Mouse (Mus musculus): ENCODE data around the gene Zfp282.

Zfp282 gene

DNA sequence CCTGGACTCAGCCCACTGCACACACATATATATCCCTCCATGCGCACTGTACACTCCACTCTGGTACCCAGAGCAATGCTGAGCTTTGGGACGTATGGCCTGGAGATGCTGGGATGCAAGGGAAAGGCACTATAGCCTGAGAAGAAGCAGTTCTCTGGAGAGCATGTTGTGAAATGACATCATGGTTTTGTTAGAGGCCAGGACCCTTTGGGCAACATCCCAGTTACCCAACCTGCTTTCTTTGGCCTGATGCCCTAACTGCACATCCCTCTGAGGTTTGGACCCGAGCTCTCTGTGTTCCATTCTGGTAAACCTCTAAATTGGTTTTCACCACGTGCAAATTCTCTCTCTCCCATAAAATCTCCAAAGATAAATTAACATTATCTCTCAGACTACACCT, 26.6 kb downstream of the Zfp282 start:
- no peak for DNase-seq

DNA sequence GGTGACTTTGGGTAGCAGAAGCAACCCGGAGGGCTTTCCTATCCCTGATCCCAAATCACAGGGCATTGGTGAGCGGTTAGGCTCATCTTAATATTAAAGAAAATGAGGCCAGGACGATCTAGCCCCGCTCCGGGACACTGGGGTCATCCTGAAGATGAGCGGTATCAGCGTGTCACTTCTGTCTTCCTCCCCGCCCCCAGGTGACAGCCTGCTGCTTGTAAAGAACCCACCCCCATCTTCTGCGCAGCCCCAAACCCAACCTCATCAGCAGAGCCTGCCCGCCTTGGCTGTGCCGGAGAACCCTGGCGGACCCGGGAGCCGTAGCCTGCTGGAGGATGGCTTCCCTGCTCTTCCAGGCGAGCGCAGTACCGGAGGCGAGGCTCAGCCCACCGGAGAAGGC, 27.4 kb downstream of the Zfp282 start:
- DNase-seq: no peak

DNA sequence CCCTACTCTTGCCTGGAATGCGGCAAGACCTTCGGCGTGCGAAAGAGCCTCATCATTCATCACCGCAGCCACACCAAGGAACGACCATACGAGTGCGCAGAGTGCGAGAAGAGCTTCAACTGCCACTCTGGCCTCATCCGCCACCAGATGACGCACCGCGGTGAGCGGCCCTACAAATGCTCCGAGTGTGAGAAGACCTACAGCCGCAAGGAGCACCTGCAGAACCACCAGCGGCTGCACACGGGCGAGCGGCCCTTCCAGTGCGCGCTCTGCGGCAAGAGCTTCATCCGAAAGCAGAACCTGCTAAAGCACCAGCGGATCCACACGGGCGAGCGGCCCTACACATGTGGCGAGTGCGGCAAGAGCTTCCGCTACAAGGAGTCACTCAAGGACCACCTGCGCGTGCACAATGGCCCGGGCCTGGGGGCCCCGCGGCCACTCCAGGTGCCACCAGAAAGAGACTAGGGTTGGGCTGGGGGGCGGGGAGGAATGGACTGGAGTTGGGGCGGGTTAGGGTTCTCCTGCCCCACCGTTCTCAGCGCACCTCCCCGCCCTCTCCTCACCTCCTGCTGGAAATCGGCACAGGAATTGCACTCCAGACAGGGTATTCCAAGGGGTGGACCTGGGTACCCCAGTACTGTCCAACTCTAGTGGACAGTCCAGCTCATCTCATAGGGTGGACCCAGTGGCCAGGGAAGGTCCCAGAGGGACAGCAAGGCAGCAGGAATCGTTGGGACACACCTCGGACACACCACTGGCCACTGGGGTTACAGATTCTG, 28.1 kb downstream of the Zfp282 start:
- no peak for DNase-seq

DNA sequence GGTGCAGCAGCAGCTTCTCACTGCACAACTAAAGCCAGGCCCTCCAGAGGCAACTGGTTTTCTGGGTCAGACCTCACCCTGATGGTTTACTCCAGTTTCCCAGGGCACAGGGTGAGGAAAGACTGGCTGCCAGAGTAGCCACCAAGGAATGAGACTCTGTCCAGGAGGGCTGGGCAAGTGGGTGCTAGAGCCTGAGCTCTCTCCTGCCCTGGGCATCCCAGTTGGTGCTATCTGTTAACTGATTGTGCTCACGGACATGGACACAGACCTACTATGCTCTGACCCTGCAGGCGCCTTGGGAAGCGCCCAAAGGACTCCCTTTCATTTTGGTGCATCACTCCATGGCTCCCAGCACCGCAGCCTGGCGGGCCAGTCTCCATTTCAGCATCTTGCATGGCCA, 29.3 kb downstream of the Zfp282 start:
- DNase-seq: no peak

DNA sequence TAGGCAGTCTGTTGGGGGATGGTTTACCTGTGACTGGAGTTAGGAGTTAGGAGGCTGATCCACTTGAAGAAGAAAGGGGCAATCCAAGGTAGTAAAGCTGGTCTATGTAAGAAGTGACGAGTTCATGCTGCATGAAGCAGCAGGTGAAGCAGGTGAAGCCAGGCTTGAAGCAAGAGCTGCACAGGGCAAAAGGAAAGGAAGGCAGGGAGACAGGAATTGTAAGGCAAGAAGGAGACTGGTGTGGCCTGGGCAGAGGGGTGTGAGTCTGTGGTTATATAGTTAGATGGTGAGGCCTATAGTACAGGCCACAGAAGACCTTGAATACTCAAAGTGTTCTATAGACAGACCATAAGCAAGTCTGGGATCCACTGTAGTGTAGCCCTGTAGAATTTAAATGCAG, 32.0 kb downstream of the Zfp282 start:
- no peak for DNase-seq

DNA sequence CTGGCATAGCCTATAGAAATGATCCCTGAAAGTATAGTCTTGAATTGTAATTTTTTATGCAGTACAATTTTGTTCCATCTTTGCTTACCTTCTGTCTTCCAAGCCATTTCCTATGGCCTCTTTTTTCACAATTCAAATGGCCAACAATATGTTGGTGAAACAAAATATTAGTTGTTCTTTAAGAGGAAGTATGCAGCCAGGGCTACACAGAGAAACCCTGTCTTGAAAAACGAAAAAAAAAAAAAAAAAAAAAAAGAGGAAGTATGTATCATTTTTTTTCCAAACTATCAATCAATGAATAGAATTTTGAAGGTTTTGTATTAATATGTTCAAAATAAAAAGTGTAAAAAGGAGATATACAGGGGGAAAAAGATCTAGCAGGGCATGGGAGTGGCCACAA, 34.6 kb downstream of the Zfp282 start:
- no peak for DNase-seq

DNA sequence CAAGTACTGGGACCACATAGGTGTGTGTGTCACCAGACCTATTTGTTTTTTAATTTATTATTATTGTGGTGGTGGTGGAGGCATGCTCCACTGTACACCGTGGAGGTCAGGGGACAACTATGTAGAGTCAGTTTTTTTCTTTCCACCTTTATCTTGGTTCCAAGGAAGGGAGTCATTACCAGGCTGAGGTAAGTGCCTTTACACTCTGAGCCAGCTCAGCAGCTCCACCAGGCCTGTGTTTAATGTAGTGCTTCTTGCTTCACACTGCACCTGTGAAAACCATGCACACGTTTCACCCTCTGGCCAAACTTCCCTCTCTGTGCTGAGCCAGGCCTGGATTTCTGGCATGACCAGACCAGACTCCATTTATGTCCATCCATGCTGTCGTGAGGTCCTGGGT, 36.0 kb downstream of the Zfp282 start:
- no peak for DNase-seq

DNA sequence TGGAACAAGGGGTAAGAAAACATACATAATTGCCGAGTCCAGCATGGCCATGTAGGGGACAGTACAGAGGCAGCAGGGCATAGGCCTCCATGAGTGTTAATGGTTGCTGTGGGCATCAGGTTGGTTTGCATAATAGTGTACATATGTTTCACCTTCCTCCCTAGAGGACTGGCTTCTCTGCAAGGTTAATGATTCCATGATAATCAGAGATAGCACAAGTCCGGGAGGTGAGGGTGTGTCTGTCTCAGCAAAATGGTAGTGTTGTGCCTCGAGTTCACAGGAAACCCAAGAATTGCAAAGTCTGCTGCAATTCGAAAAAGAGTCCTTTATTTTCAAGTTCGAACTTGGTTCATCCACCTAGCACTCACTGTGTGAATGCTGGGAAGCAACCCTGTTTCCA, 40.0 kb downstream of the Zfp282 start:
- no peak for DNase-seq

DNA sequence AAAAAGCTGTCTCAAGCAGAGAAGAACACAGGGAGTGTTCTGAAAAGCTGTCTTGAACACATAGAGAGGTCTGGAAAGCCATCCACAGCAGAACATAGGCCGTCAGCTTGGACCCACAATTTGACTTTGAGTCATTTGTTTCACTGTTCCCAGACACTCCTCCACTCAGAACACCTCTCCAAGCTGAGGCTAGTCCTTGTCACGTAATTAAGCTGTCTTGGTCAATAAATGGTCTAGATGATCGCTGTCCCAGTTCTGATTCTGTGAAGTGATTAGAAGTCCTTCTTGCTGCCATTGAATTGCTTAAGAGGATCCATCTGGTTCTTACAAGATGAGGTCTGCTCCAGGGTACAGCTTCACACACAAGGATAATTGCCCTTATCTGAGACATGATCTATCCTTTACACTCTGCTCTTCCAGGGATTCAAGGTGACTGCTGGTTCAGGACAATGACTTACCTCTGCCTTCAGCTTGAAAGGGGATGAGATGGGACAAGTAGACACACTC, 41.8 kb downstream of the Zfp282 start:
- DNase-seq: no peak

DNA sequence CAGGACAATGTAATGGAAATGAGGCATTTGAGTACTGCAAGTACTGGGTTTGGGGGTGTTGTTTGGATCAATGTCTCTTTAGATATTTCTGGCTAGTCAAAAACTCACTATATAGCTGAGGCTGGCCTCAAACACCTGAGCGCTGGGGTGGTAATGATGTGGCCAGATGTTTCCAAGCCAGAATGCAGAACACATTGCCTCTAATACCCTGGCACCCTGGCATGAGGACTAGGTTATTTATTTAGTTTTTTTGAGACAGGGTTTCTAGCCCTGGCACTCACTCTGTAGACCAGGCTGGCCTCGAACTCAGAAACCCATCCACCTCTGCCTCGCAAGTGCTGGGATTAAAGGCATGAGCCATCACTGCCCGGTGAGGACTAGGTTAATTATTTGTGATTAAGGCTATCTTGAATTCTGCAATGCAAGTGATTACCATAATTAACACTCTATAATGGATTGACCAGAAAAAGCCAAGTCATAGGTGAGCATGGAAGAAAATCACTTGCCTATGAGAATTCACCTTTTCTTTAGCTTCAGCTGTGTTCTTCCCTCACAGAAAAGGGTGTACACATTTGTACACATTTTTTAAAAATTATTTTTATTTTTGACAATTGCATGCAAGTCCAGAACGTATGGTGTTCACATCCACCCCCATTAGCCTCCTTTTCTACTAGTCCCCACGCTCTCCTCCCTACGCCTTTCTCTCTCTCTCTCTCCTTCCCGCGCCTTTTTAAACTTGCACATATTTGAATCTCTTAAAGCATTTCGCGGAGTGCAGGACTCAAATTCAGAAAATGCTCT, 42.8 kb downstream of the Zfp282 start:
- DNase-seq: no peak

DNA sequence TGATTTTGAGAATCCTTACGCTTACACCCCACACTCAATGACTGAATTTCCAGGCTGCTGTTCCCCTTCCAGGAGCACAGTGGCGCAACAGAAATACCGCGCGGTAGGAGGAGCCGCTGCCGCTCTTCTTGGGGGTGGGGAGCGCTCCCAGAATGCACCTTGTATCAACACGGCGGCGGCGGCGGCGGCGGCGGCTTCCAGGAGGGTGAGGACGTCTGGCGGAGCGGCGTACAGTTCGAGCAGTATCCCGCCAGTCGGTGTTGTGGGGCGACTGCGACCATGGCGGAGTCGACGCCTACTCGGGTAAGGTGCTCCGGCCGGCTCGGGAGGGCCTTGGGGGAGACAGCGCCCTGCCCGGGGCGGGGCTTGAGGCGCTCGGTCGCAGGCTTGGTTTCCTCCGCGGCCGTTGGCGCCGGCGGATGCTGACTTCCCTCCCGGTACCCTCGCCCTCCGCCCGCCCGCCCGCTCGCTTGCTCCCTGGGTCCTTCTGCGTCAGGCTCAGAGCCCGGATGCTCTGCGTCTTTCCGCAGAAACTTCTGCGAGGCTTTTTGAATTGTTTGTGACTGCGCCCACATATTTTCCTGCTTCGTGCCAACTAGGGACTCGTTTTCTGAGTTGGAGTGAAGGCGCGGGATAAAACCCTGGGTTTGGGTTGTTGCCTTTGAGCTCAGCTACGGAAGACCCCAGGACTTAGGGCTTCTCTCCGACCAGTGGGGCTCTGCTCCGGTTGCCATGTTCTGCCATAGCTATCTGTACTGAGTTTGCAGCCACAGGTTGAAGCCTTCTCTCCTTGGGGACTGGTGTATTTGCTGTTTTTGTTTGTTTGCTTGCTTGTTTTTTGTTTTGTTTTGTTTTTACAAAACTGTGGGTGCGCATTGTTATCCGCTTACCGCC, 43.7 kb downstream of the Zfp282 start, which contains the start of gene Zfp212:
Gene Zfp212, plus strand, starts transcription at position 30 of the 894 bp plus-strand sequence.
- DNase-seq: peak; percentile 91

DNA sequence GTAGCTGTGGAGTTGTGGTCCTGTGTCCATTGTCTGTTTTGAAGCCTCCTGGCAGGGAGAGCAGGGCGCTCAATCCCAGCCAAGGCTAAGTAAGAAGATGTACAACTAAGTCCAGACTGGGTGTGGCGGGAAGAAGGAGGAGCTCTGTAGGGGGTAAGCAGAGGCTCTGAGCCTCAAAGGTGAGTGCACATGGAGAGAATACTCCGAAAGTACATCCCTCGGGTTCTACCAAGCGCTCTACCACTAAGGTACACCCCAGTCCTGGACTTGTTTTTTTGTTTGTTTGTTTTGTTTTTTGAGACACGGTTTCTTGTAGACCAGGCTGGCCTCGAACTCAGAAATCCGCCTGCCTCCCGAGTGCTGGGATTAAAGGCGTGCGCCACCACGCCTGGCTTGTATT, 65.5 kb downstream of the Zfp282 start:
- no peak for DNase-seq

DNA sequence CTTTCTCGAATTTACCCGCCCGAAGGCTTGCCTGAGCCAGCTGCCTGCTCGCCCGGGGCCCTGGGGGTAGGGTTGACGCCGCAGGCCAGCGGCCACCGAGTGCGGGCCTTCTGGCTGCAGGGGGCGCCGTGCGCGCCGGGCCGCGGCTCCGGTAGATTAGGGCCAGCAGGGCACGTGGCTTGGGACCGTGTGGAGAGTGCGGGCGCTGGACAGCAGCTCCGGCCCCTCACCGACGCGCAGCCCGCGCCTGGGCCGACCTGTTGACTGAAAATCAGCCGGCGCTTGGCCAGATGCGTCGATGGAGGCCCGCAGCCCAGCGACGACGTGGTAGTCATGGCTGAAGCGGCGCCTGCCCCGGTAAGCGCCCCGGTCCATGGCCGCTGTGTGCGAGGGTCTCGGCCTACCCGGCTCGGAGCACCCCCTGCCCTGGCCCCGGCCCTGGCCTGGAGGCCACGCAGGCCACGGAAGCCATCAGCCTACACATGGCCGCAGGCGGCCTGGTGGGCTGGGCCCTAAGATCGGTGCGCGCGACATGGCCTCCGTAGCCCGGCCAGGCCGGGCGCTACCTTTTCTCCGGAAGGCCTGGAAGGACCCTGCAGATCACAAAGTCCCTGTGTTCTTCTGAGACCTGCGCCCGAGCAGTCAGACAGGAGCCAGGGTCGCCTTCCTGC, 66.2 kb downstream of the Zfp282 start:
- DNase-seq: peak; percentile 52

DNA sequence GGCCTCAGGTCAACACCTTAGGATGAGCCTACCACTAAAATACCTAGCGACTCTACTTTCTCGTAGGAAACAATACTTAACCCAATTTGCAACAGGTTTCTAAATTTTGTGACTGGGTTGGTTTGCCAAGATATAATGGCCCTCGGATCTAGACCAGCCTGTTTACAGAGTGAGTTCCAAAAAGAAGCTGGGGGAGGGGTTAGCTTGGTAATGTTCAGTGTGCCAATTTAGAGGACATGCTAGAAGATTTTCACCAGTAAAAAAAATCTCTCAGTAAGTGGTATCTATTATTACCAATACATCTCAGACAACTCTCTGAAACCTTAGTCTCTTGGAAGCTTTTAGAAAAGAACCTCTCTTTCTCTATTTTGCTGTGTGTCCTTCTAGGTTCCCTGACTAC, 66.7 kb downstream of the Zfp282 start:
- DNase-seq: no peak

DNA sequence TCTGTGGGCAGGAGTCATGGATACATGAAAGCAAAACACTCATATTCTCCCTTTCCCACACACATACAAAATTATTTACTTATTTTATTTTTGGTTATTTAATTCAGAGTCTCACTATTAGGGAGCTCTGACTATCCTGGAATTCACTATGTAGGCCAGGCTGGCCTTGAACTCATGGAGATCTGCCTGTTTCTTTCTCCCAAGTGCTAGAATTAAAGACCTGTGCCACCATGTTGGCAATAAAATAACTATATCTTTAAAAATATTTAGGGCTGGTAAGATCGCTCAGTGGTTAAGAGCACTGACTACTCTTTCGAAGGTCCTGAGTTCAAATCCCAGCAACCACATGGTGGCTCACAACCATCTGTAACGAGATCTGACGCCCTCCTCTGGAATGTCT, 70.4 kb downstream of the Zfp282 start:
- DNase-seq: no peak

DNA sequence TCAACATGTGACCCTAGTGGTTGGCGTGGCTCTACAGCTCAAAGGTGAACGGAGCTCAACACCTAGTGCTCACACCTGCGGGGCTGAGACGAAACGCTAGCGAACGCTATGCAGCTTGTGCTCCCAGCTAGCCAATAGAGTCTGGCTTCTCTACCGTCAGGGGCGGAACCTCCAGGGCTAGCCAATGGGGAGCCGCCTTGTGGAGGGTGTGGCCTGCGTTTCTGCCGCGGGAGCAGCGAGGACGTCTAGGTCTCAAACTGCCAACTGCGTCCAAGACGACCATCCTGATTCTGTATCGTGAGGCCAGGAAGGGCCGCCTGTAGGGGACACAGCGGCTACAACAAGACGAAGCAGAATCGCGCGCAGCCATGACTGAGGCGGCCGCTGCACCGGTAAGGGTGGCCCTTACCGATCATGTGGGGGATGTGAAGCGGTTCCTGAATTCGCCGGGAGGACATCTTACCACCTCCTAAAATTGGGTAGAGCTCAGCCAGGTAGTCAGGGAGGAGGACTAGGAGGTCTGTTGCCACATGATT, 76.3 kb downstream of the Zfp282 start, which contains the start of gene Zfp956:
Gene Zfp956, plus strand, starts transcription at position 200 of the 536 bp plus-strand sequence.
- DNase-seq: peak; percentile 96

DNA sequence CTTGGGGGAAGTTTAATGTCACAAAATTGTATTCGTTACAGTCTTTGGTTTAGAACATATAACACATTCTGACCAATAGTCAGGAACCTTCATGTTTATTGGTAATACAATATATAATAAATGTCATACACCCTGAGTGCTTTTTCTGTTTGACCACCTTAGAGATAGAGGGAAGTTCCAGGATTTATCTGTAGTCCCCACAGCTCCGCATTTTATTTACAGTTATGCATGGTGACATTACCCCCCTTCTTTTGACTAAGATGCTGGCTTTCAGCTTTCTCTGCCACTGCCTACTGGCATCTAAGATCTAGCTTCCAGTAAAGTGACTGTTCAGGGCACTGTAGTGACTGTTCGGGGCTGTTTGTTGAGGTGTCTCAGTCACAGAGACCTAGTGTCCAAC, 77.4 kb downstream of the Zfp282 start:
- no peak for DNase-seq

DNA sequence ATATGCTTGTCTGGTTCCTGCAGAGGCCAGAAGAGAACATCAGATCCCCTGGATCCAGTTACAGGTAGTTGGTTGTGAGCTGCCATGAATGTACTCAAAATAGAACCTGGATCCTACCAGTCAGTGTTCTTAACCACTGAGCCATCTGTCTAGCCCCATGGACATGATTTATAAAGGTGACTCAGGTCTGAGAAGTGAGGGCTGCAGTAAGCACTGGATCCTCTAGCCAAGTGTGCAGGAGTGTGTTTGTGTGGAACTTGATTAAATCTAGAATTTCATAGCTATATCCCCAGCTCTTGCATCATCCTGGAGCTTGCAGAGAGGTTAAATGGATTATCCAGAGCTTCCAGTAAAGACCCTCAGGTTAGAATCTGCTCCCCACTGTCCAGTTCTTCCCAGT, 80.8 kb downstream of the Zfp282 start:
- no peak for DNase-seq
